Mouse (Mus musculus) forebrain, postnatal 0 days (tissue): ENCODE results near the gene Ogfod2. TPM values are rescaled to one million over a fixed set of nuclear protein-coding genes. Genes with fewer than 3 reads are reported as not detected.

Experiments
- ATAC-seq: fragments of 200-750 bp; cut with Nextera tagmentation; 2 replicates; pipeline ENCODE4 v1.8.0; 2017; ENCODE audit warnings: mild to moderate bottlenecking, moderate library complexity
- DNase-seq: peaks from one replicate; pipeline ENCODE4 v3.0.0-alpha.2; 2015
- H3K27ac ChIP-seq: fragments of 300-500 bp; sonication (generic); 2 replicates; pipeline ENCODE4 v1.5.1; 2014; ENCODE audit warnings: low read depth, mild to moderate bottlenecking, antibody characterized with exemption, low read length, moderate library complexity, mixed read lengths
- H3K27me3 ChIP-seq: fragments of 300-500 bp; sonication (generic); 2 replicates; pipeline ENCODE4 v1.6.1; 2014; ENCODE audit warnings: mild to moderate bottlenecking, low read length, mixed read lengths; ENCODE audit not compliant: insufficient read depth
- H3K36me3 ChIP-seq: fragments of 300-500 bp; sonication (generic); 2 replicates; pipeline ENCODE4 v1.6.1; 2014; ENCODE audit warnings: mild to moderate bottlenecking, moderate library complexity; ENCODE audit not compliant: insufficient read depth
- H3K4me1 ChIP-seq: fragments of 300-500 bp; sonication (generic); 2 replicates; pipeline ENCODE4 v1.6.1; 2014; ENCODE audit warnings: antibody characterized with exemption; ENCODE audit not compliant: insufficient read depth
- H3K4me2 ChIP-seq: fragments of 300-500 bp; sonication (generic); 2 replicates; pipeline ENCODE4 v1.6.1; 2014; ENCODE audit warnings: low read depth, mild to moderate bottlenecking, moderate library complexity
- H3K4me3 ChIP-seq: fragments of 300-500 bp; sonication (generic); 2 replicates; pipeline ENCODE4 v1.5.1; 2014; ENCODE audit warnings: low read depth, low read length, mixed read lengths
- H3K9ac ChIP-seq: fragments of 300-500 bp; sonication (generic); 2 replicates; pipeline ENCODE4 v1.6.1; 2014; ENCODE audit warnings: mild to moderate bottlenecking
- H3K9me3 ChIP-seq: fragments of 300-500 bp; sonication (generic); 2 replicates; pipeline ENCODE4 v1.6.1; 2016; ENCODE audit warnings: low read length
- CTCF ChIP-seq: sonication (generic); IDR thresholded peaks from 2 replicates; pipeline ENCODE4 v1.5.1; 2016; ENCODE audit warnings: antibody characterized with exemption, control low read depth, low read depth
- WGBS: fragments of 180-500 bp; shearing (Covaris S2); extraction: QIAGEN DNeasy Blood & Tissue Kit; methylation state at CpG from one replicate; pipeline ENCODE4 v1.1.7; 2014; 5-methylcytosine and 5-hydroxymethylcytosine counted together
- polyA plus RNA-seq: library from polyadenylated mRNA; unstranded; fragments of >200 nt; fragmentation: Nextera tagmentation; extraction: Ambion mirVana; gene quantifications from 2 replicates; pipeline ENCODE4 v1.2.1, GENCODE M21; 2015
- total RNA-seq: library from RNA; depleted of rRNA; stranded (reverse); fragments of >200 nt; gene quantifications from 2 replicates; pipeline ENCODE4 v1.2.3, GENCODE M21; 2014

Ogfod2 gene
- total and polyA plus RNA-seq, 2 experiments from 2014 or later: 40.7 to 56.0 TPM

DNA sequence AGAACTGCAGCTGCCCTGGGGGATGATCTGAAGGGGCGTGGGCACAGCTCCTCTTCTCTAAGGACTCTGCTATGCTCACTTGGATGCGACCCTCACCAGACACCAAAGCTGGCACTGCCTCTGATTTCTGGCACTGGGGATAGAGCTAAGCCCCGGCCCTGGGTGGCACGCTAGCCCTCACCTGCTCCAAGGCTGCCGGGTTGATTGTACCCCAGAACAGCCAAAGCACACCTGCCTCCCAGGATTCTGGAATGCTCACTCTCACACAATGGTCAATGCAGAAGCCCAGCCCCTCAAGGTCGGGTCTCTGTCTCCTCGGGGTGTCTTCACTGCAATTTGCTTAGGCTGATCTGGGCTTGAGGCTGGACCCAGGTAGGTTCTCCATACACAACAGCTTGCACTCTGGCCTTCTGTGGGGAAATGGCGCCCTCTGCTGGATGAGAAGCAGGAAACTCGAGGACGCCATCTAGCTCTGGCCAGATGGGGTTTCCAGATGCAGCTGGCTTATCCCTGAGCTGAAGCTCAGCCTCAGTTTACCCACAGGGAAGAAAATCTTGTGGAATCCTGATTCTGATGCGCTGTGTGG is 27.4 kb upstream of the Ogfod2 start:
- no peak overlapping the region for H3K4me2 ChIP-seq

GRCm38 (mm10) chr5:124085513-124085912 is 26.6 kb upstream of the Ogfod2 start:
- no peak for ATAC-seq
- 67% methylated on average over 3 of the region's 3 CpGs for WGBS
- Histone ChIP-seq H3K27me3 (no peaks in the 10 kb centered on the region), H3K36me3 (peaks cover 5% of the 10 kb centered on the region; the same call in 1 of the 2 replicates), H3K27ac (no peak overlapping the region), H3K4me2 (no peak overlapping the region), H3K9me3 (no peaks in the 10 kb centered on the region), H3K9ac (no peak overlapping the region), H3K4me3 (no peak overlapping the region), H3K4me1 (no peaks in the 10 kb centered on the region)
- TF ChIP-seq CTCF: no peak
- no peak for DNase-seq

More for the DNA sequence above, 27.4 kb upstream of the Ogfod2 start:
- Histone ChIP-seq H3K36me3 (peaks cover 5% of the 10 kb centered on the region; the same call in 1 of the 2 replicates), H3K9me3 (no peaks in the 10 kb centered on the region), H3K4me3 (no peak overlapping the region), H3K27me3 (no peaks in the 10 kb centered on the region), H3K4me1 (no peaks in the 10 kb centered on the region), H3K9ac (no peak overlapping the region), H3K27ac (no peak overlapping the region)
- ATAC-seq (peak; percentile 80), DNase-seq (peak; percentile 87)
- WGBS: 39% methylated on average over 11 of the region's 11 CpGs
- TF ChIP-seq CTCF: peak; percentile 99

- no peak for TF ChIP-seq CTCF
- Histone ChIP-seq H3K36me3 (peaks cover 5% of the 10 kb centered on the region; the same call in 1 of the 2 replicates), H3K4me1 (no peaks in the 10 kb centered on the region), H3K9me3 (no peaks in the 10 kb centered on the region), H3K4me3 (no peak overlapping the region), H3K9ac (no peak overlapping the region), H3K27ac (no peak overlapping the region), H3K4me2 (no peak overlapping the region), H3K27me3 (no peaks in the 10 kb centered on the region)
- no peak for ATAC-seq
- DNase-seq: no peak
- WGBS: 78% methylated on average over 4 of the region's 4 CpGs
Observed at GRCm38 (mm10) chr5:124086876-124087275, 25.2 kb upstream of the Ogfod2 start.

DNA sequence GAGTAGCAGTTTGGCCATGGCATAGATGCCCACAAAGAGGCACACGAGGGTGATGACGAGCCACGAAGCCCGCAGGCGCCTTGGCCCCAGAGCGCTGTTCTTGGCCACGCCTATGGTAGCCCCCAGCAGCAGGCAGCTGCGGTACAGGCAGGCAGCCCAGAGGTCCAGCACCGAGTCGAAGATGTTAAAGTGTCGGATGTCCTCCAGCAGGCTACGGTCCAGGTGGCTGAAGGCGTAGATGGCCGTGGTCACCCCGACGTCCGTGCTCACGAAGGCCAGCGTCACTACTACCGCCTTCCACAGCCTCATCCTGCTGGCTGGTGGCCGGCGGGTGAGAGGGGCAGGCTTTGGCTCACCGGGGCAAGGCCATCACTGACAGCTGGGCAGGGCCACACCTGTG is 22.2 kb upstream of the Ogfod2 start:
- no peak for DNase-seq
- Histone ChIP-seq H3K4me1 (no peaks in the 10 kb centered on the region), H3K9me3 (no peaks in the 10 kb centered on the region), H3K4me2 (no peak overlapping the region), H3K4me3 (no peak overlapping the region), H3K9ac (no peak overlapping the region), H3K36me3 (peaks cover 5% of the 10 kb centered on the region; the same call in 1 of the 2 replicates), H3K27ac (no peak overlapping the region), H3K27me3 (no peaks in the 10 kb centered on the region)
- no peak for TF ChIP-seq CTCF
- WGBS: 87% methylated on average over 23 of the region's 23 CpGs
- ATAC-seq: no peak

DNA sequence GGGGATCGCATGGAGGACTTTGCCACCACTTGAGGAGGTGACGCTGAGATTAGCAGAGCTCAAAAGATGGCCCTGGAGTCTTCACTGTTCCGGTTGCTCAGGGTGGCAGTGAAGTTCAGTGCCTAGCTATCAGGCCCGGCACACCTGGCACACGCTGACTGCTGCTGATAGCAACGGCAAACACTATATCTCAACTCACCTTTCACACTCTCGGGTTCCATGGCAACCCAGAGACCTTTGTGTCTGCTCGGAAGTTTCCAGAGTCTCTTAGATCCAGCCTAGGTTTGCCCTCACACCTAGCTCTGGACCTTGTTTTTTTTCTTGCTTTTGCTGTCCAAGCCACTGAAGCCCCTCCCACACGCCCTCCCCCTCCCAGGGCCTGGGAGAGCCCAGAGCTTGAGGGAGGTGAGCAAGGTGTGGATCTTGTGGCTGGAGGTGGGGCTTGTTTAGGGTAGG is 20.1 kb upstream of the Ogfod2 start:
- DNase-seq: no peak
- no peaks in the 10 kb centered on the region for H3K4me1 ChIP-seq

GRCm38 (mm10) chr5:124093120-124093794 is 18.8 kb upstream of the Ogfod2 start:
- H3K4me1 ChIP-seq: no peaks in the 10 kb centered on the region
- no peaks in the 10 kb centered on the region for H3K9me3 ChIP-seq
- 57% methylated on average over 11 of the region's 11 CpGs for WGBS
- ATAC-seq (no peak), DNase-seq (peak; percentile 32)
- no peak overlapping the region for H3K4me2 ChIP-seq
- no peak overlapping the region for H3K4me3 ChIP-seq
- no peaks in the 10 kb centered on the region for H3K27me3 ChIP-seq
- no peak overlapping the region for H3K27ac ChIP-seq
- no peak overlapping the region for H3K9ac ChIP-seq
- no peak for TF ChIP-seq CTCF
- H3K36me3 ChIP-seq: peaks cover 5% of the 10 kb centered on the region; the same call in 1 of the 2 replicates

More for the DNA sequence above, 20.1 kb upstream of the Ogfod2 start:
- no peak overlapping the region for H3K4me2 ChIP-seq
- H3K9ac ChIP-seq: no peak overlapping the region
- TF ChIP-seq CTCF: no peak
- no peak overlapping the region for H3K4me3 ChIP-seq
- ATAC-seq: no peak
- H3K36me3 ChIP-seq: peaks cover 5% of the 10 kb centered on the region; the same call in 1 of the 2 replicates
- 65% methylated on average over 9 of the region's 9 CpGs for WGBS
- H3K27me3 ChIP-seq: no peaks in the 10 kb centered on the region
- H3K27ac ChIP-seq: no peak overlapping the region
- no peaks in the 10 kb centered on the region for H3K9me3 ChIP-seq

DNA sequence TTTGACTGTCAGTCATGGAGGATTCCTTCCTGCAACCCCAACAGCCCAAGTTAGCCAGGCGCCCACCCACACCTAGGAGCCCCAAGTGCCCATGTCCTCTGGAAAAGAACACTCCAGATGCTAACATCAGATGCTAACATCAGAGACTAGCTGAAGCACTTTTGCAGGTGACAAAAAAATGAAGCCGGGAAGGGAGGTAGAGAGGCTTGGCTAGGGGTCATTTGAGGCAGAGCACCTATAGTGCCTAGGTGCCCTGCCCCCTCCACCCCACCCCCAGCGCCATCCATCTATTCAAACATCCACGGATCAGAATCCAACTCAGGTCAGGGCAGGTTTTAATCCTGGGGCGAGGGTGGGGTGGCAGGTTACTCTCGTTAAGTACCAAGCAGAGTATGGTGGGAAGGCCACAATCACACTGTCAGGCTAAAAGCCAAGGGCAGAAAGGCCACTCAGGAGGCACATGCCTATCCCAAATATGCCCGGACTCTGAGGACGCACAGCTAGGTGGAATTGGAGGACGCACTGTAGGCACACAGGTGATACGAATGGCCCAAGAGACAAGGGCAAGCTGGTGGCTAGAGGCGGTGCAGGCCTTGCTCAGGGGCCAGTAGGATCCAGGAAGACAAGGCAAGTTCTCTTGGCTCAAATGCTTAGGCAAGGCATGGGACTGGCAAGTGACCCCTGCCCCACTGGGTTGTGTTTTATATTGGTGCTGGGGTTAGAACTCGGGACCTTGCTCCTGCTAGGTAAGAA is 18.1 kb upstream of the Ogfod2 start:
- WGBS: 81% methylated on average over 12 of the region's 12 CpGs
- no peak for TF ChIP-seq CTCF
- H3K27ac ChIP-seq: no peak overlapping the region
- no peaks in the 10 kb centered on the region for H3K4me1 ChIP-seq
- no peak overlapping the region for H3K4me3 ChIP-seq
- DNase-seq (no peak), ATAC-seq (no peak)
- H3K27me3 ChIP-seq: no peaks in the 10 kb centered on the region
- H3K4me2 ChIP-seq: 0 out of 2 replicates have a peak overlapping the region, but pooled peaks have one; percentile 63
- peaks cover 5% of the 10 kb centered on the region; the same call in 1 of the 2 replicates for H3K36me3 ChIP-seq
- H3K9ac ChIP-seq: no peak overlapping the region
- no peaks in the 10 kb centered on the region for H3K9me3 ChIP-seq
